Mouse (Mus musculus): ENCODE results near the gene Tagap.
"Not testable (repeated sequence)": the region's sequence is repeated elsewhere in the genome, so short reads cannot be mapped to it uniquely, and the experiment has no call there.

The Tagap gene

DNA sequence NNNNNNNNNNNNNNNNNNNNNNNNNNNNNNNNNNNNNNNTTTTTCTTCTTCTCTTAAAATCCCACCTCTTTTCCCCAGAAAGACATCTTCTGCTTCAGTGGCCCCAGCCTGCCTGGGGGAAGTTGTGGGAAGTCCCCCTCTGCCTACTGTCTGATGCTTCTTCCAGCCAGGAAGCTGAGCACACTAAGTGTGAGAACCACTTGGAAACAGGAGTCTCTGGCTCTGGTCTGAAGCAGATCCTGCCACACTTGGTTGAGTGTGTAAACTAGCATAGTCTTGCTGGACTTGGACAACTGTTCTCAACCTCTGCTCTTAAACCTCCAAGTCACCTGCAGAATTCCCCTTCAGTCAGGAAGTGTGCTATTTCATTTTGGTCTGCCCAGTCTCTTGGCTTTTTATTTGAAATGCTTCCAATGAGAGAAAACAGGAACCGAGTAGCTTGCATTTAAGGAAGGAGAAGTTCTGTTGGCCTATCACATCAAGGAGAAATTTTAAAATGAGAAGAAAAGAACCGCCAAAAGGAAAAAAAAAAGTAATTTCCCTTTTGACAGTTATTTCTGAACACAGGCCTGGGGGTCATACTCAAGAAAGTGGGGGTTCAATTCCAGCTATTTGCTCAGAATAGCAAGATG lies 11.1 kb upstream of the Tagap start:
- DNase-seq (ENCODE audit: low read depth, low spot score), result no peak

DNA sequence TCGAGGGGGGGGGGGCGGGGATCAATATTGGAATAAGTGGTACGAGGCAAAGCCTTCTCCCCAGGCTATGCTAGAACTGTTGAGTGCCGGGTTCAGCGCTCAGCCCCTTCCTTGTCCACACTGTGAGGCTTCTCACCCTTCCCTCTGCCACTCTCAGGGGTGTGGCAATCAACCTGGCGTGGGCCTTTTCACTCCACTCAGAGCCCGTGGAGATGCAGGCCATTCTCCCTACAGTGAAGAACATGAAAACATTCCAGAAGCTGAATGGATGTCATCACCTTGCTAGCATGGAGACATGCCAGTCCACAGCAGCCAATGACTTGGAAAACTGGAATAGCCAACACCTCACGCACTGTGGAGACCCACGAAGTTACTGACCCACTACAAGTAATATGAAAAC lies 10.0 kb upstream of the Tagap start:
- DNase-seq (ENCODE audit: low read depth, low spot score), result no peak

DNA sequence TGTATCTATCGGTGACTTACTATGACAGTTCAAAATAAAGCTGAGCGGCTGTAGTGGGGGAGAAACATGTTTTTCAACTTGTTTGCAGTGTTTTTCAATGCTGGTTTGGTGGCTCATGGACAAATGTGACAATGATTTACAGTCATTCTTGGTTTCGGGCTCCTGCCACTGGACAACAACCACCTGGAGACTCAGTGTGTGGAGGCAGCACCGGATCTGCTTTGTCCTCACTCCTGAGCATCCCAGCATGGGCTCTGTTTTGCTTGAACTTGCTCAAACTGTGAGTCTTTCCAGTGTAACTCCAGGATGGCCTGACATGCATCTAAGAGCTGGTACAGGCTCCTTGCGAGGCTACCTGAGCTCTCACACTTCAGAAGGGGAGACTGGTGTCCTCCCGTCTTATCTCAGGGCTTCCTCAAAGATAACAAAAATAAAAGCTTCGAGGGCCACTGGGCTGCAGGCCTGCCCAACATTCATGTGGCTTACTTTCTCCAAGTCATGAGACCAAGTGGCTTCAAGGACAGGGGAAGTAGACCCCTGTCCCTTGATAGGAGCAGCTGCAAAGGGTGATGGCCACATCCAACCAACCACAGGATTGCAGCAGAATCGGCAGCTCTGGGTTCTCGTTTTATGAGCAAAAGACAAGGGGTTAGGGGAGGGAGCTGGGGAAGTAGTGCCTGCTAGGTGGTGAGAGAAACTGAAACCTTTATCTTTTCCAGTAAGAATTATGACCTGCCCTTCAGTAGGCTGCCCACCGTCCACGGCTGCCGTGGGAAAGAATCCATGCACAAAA lies 8.8 kb upstream of the Tagap start:
- no peak for DNase-seq (ENCODE audit: low read depth, low spot score)

DNA sequence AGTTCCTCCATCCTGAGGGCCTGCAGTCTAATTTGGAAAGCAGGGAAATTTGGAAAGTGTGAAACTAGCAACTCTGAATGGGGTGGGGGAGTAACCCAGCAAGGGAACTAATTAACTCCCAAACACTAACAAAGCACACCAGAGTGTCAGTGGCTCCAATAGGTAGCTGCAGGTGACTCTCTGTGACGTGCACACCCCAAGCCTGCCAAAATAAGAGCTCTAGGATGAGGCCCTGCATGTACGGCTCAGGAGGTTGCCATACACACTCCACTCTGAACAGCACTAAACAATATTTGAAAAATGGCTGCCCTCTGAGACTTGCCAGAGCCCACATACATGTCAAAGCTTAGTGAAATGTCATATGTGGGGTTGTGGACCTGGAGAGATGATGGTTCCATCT lies 7.4 kb upstream of the Tagap start:
- DNase-seq (ENCODE audit: low read depth, low spot score), result no peak

DNA sequence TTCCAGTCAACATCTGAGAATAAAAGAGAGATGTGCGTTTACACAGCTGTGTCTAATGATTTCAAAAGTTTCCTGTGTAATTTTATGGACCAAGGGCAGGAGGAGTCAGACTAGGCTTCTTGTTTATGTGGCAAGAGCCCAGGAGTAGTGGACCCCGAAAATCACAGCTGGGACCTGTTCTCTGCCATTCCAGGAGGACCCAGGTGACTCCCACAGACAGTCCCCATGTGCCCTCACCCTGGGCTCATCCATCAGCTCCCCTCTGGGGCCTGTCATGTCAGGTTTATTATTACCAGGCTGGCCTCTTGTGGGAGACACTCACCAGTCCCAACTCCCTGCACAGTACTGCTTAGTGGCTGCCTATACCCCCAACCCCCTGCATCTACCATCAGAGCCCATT lies 6.6 kb upstream of the Tagap start:
- no peak for DNase-seq (ENCODE audit: low read depth, low spot score)

DNA sequence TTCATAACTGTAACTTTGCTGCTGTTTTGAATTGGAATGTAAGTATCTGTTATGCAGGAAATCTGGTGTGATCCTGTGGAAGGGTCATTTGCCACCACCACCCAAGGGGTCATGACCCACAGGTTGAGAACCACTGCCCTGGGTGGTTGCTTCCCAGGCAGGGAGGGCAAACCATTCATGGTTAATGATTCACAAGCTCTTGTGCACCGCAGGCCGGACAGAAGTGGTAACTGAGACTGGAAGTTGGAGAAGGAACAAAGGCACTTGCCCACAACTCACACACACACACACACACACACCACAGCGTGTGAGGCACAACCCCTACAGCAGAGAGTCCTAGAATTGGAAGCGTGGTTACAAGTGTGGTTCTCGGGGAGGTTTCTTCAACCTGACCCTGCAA lies 3.2 kb upstream of the Tagap start:
- DNase-seq (ENCODE audit: low read depth, low spot score), result no peak

DNA sequence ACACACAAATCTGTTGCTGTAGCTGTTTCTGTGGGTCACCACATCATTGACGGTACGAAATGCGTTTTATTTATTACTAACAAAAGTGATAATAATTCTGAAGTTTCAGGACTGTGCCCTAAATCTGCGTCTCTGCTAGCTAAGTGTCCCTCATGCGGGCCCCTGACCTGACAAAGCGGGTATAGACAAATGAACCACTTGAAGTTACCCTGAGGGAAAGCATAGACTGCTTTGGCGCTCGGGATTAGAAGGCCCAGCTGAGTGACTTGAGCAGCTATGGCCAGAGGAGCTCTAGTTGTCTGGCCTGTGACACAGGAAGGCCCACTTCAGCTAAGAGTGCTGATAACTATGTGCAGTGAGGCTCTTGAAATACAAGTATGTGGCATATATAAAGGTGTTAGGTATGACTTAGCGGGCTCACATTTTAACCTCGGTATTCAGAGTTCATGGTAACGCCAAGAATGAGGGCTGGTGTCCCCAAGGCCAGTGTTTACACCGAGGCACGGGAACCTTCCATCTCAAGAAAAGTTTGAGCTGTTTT lies 1.5 kb upstream of the Tagap start:
- DNase-seq (ENCODE audit: low read depth, low spot score), result no peak

DNA sequence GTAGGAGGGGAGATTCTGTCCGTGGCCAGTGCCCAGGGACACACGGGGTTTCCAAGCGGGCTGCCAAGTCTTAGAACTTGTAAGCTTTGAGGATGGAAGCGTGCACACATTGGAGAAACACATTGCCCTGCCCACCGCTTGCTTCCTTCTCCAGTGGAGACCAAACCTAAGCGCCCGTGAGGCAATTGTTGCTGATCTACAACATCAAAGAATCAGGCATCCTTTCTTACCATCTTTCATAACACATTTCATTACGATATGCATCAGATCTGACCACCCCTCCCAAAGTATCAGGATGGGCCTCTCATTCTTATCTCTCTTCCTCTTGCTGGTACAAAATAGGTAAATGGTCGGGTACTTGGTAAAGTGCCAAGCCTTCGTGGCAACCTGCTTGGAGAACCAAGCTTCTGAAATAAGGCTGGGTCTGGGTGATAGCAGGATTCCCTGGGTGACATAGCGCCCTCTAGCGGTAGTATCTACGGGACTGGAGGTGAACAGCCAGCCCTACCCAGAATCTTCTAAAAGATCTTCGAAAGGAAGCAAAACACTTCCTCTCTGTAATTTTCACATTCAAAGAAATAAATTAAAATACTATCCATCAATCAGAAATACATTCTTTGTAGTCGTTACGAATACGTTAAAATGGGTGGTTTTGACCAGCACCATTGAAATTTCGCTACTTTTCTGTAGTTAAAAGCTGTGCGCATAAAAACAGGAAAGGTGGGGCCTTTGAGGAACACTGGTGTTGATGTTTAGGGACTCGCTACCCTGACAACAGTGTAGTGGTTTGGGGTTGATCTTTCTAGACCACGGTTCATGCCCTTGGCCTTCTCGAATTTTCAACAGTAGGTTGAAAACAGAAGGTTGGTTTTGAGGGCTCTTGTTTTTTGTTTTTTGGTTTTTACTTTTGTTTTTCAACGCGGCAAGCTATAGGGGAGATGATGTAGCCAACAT lies 2.1 kb downstream of the Tagap start:
- DNase-seq (ENCODE audit: low read depth, low spot score), result peak; percentile 51

DNA sequence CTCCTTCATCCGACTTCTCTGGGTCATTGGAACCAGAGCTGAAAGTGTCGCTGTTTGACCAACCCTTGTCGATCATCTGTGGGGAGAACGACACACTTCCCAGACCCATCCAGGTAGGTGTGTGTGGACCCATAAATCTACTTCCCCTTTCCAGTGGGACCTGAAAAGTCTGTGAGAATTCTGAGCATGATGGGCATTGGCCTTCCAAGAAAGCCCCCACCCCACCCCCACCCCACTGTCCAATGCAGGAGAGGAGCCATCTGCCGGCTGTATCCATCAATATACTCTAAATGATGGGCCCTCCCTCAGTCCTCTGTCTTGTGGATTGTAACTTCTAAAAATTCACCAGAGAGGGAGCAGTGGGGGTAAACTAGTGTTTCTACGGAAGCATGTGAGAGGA lies 2.9 kb downstream of the Tagap start:
- DNase-seq (ENCODE audit: low read depth, low spot score), result no peak

DNA sequence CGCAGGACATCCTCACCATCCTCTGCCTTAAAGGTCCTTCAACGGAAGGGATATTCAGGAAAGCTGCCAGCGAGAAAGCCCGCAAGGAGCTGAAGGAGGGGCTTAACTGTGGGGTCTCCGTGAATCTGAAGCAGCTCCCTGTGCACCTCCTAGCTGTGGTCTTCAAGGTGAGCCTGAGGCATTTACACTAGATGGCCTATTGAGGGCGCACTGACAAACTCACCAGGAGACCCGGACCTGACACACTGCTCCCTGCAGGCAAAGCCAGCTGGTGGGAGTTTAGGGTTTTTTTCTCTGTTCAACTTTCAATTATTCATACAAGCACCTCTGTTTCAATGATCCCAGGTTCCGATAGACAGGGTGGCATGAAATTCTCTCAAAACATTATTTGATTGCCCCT lies 3.5 kb downstream of the Tagap start:
- no peak for DNase-seq (ENCODE audit: low read depth, low spot score)

DNA sequence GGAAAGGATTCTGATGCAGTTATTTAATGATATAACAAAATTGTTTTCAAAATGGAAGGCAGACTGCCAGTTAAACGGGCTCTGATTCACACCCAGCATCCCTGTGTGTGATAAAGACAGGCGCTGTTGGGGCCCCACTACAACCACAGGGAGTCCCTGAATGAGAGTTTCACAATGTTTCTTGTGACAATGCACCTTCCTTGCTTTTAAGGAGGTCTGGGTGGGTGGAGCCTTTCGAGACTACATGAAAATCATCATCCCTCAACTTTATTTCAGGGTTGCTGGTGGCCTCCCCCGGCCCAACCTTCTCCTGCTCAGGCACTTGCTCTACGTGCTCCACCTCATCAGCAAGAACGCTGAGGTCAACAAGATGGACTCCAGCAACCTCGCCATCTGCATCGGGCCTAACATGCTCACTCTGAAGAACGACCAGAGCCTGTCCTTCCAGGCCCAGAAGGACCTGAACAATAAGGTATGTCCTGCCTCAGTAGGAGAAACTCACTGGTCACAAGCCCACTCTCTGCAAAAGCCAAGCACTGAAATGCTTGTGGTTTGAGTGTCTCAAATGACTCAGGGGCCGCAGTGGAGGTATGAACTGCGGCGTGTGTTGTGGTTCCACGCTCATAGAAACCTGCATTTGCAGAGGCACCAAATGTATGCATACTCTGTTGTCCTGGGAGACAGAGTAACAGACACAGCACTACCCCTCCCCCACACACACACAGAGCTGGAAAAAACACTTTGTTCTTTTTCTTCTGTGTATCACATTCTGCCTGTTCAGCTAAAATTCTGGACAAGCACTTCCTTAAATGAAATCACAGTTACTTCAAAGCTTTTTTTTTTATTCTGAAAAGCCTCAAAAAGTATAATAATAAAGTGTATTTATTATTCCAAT lies 5.5 kb downstream of the Tagap start:
- DNase-seq (ENCODE audit: low read depth, low spot score), result peak; percentile 55

DNA sequence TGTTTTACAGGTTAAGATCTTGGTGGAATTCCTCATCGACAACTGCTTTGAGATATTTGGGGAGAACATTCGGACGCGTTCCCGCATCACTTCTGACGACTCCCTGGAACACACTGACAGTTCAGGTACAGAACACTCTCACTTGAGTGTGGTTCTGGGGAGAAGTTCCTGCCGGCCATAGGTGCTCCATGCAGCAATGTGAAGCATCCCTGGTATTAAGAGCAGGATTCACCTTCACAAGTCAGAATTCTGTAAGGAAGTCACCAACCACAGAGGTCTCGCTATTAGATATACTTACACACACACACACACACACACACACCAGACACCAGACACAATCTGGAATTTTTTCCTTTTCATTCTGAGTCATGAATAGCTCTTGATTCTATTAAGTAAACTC lies 6.3 kb downstream of the Tagap start:
- not testable (repeated sequence) for DNase-seq (ENCODE audit: low read depth, low spot score)

DNA sequence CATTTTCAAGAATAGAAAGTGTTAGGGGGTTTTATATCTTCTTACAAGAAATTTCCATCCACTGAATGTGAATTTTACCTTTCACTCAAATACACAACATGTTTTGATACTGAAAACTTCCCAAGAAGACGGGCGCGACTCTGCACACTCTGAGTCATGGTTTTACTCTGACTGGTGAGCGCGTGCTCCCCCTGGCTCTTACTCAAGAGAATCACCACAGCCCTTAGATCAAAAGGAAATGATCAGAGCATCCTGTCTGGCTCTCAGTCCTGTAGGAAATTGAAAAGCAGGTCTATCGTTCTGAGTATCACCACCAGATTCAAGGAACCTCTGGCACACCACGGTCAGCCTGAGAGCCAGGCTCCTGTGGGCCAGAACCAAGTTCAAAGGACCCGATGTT lies 13.8 kb downstream of the Tagap start:
- DNase-seq (ENCODE audit: low read depth, low spot score), result peak; percentile 83

DNA sequence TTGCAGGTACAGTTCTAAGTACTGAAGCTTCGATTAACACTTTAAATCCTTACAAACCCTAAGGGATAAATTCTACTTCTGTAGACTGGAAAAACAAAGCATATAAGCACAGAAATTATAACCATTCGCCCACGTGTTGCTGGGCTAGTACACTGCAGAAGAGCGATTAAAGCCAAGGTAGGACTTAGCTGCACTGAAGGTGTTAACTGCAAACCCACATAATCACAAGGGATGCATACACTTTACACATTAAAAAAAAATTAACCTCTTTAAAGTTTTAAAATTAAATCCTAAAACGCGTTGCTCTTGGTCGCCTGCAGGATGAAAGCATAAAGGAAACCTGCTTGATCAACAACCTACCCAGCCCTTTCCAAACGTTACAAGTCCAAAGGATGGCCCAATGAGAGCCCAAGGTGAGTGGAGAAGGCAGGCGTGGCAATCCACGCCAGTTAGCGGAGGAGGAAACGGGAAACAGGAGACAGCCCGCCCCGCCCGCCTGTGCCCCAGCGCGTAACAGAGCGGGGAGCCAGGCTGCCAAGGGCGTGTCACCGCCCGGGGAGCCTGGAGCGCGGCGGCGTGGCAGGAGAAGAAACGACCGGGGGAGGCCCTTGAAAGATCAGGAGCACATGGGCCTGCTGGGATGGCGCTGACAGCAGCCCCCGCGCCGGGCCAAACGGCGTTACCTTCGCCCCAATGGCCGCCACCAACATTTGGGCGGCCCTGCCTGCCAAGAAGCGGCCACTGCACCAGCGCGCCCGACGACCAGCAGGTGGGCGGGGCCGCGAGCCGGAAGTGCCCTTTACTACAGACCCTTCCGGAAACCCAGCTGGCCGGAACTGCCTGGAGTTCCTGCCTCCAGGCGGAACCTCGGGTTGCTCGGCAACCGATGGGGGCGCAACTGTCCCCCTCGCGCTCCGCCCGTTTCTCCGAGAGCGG lies 19.6 kb downstream of the Tagap start, which contains the start of gene Rsph3a:
Rsph3a (plus strand) TSS at position 498 of the 936 bp plus-strand sequence.
- peak; percentile 92 for DNase-seq (ENCODE audit: low read depth, low spot score)

DNA sequence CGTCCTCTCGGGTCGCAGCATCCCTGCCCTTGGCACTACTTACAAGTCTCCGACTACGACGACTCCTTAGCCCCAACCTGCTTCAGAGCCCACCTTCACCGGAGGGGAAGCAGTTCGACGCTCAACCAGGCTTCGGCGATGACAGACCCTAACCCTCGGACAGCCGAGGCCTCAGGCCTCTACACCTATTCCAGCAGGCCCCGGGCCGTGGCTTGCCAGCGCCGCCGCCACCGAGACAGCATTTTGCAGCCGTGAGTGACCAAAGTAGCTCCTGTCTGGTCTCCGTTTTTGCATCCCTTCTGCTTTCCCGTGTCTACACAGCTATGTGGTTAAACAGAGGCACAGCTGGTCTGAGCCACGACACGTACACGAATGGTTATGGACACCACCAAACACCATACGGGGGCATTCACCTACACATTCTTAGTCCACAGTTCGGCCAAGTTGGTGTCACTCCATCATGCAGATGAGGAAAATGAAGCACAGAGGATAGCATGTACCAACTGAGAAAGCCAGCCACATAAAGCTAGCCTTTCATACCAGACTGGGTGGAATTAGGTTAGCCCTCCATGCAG lies 20.3 kb downstream of the Tagap start:
- DNase-seq (ENCODE audit: low read depth, low spot score), result not testable (repeated sequence)

DNA sequence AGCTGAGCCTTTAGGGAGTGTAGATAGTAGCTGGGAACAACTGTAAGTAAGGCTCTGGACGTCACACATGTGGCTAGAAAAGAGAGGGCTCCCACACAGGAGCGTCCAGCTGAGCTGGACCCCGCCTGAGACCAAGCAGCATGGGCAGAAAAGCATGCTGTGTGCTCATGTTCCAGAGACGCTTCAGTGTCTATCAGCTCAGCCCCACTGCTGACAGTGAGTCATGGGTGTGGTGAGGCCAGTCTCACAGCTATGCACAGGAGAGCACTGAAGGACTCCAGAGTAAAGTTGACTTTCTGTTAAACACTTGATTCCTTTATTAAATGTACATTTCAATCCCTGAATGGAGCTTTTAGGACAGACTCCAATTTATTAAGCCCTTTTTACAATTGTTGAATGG lies 25.5 kb downstream of the Tagap start:
- DNase-seq (ENCODE audit: low read depth, low spot score), result not testable (repeated sequence)

DNA sequence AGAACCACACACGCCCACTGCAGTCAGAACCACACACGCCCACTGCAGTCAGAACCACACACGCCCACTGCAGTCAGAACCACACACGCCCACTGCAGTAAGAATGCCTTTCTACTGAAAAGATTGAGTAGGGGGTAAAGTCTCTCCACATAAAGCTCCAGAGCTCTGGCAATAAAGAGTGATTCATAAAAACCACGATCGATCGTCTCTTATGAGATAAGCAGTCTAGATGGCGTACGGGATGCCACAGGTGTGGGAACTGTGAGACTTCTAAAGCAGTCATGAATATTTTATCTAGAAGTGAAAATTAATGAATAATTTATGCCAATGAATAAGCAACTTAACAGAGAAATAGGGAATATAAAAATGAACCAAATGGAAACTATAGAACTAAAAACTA lies 31.4 kb downstream of the Tagap start:
- not testable (repeated sequence) for DNase-seq (ENCODE audit: low read depth, low spot score)

DNA sequence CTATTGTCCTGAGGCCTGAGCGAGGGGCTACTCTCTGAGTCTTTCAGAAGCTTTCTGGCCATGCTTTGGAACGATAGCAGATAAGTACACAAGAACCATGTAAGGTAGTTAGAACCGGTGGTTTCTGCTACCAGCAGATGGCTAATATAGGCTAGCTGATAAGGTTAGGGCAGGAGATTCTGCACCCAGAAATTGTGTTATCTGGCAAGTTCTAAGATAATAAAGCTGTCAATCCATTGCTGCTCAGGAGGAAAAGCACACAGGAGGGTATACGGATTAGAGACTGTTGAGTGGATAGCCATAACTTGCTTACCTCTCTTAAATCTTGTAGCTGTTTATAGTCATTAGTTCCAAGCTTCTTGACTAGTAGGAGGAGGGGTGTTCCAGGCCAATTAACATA lies 37.5 kb downstream of the Tagap start:
- DNase-seq (ENCODE audit: low read depth, low spot score), result not testable (repeated sequence)

DNA sequence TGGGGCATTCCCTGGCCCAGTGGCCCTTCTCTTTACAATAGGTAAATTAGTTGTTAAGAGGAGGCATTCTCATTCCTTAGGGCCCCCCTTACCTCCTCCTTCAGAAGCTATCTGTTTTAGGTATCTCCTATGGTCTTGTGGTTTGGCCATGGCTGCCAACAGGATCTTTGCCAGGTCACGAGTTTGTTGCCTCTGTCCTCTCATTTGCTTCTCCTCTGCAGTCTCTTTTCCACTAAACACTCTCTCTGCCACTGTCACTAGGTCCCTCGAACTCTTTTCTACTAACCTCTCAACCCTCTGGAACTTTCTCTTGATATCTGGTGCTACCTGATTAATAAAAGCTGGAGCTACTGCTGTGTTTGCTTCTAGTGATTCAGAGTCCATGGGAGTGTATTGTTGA lies 38.6 kb downstream of the Tagap start:
- not testable (repeated sequence) for DNase-seq (ENCODE audit: low read depth, low spot score)
